Mouse (Mus musculus): ENCODE data around the gene Apobec1.
"Not testable (repeated sequence)": the region's sequence is repeated elsewhere in the genome, so short reads cannot be mapped to it uniquely, and the experiment has no call there.

The Apobec1 gene

GRCm38 (mm10) chr6:122602242-122602991 lies at the start of gene Apobec1:
Apobec1 (minus strand) TSS chr6:122602444.
- peak; percentile 85 for DNase-seq

- no peak for DNase-seq
Observed at GRCm38 (mm10) chr6:122650398-122650980, 48.2 kb upstream of the Apobec1 start.

- DNase-seq: no peak
Observed at GRCm38 (mm10) chr6:122649903-122650302, 47.7 kb upstream of the Apobec1 start.

GRCm38 (mm10) chr6:122644196-122644595 lies 42.0 kb upstream of the Apobec1 start:
- DNase-seq: not testable (repeated sequence)

GRCm38 (mm10) chr6:122637566-122637965 lies 35.3 kb upstream of the Apobec1 start:
- DNase-seq: not testable (repeated sequence)

GRCm38 (mm10) chr6:122636666-122637065 lies 34.4 kb upstream of the Apobec1 start:
- no peak for DNase-seq

GRCm38 (mm10) chr6:122635315-122635714 lies 33.1 kb upstream of the Apobec1 start:
- DNase-seq: no peak

- peak; percentile 22 for DNase-seq
Observed at GRCm38 (mm10) chr6:122633411-122633810, 31.2 kb upstream of the Apobec1 start.

- DNase-seq: no peak
Observed at GRCm38 (mm10) chr6:122627469-122628108, 25.3 kb upstream of the Apobec1 start.

- no peak for DNase-seq
Observed at GRCm38 (mm10) chr6:122626110-122626509, 23.9 kb upstream of the Apobec1 start, which contains the start of gene Dppa3. Dppa3 (plus strand) TSS chr6:122626410.

- no peak for DNase-seq
Observed at GRCm38 (mm10) chr6:122625156-122625555, 22.9 kb upstream of the Apobec1 start.

- DNase-seq: no peak
Observed at GRCm38 (mm10) chr6:122624480-122624879, 22.2 kb upstream of the Apobec1 start.

GRCm38 (mm10) chr6:122621066-122621465 lies 18.8 kb upstream of the Apobec1 start:
- no peak for DNase-seq

- DNase-seq: no peak
Observed at GRCm38 (mm10) chr6:122616022-122616421, 13.8 kb upstream of the Apobec1 start.

GRCm38 (mm10) chr6:122614047-122614446 lies 11.8 kb upstream of the Apobec1 start:
- peak; percentile 69 for DNase-seq

GRCm38 (mm10) chr6:122612426-122612825 lies 10.2 kb upstream of the Apobec1 start:
- DNase-seq: no peak

- DNase-seq: no peak
Observed at GRCm38 (mm10) chr6:122609771-122610170, 7.5 kb upstream of the Apobec1 start, which contains the start of gene Gdf3. Gdf3 (minus strand) TSS chr6:122610087.

GRCm38 (mm10) chr6:122609377-122609728 lies 7.1 kb upstream of the Apobec1 start:
- no peak for DNase-seq

GRCm38 (mm10) chr6:122608434-122609376 lies 6.5 kb upstream of the Apobec1 start:
- no peak for DNase-seq

GRCm38 (mm10) chr6:122607700-122608099 lies 5.5 kb upstream of the Apobec1 start:
- DNase-seq: no peak

- DNase-seq: no peak
Observed at GRCm38 (mm10) chr6:122606661-122607060, 4.4 kb upstream of the Apobec1 start.

- peak; percentile 46 for DNase-seq
Observed at GRCm38 (mm10) chr6:122605483-122605882, 3.2 kb upstream of the Apobec1 start.

- DNase-seq: no peak
Observed at GRCm38 (mm10) chr6:122604260-122604659, 2.0 kb upstream of the Apobec1 start.
